Mouse (Mus musculus) gonadal fat pad, adult 2 months (tissue): Measurements from ENCODE around the gene Ppm1a. TPM values are rescaled to one million over a fixed set of nuclear protein-coding genes. Genes with fewer than 3 reads are reported as not detected.

Source experiments
- DNase-seq: peaks from one replicate; pipeline ENCODE4 v3.0.0-alpha.2; 2012; ENCODE audit warnings: low read depth
- polyA plus RNA-seq: library from polyadenylated mRNA; depleted of rRNA; stranded (reverse); fragments of >200 nt; gene quantifications from 2 replicates; pipeline ENCODE4 v1.2.3, GENCODE M21; 2012; rRNA removed

The Ppm1a gene
- polyA plus RNA-seq, 1 experiment, result 79.1 TPM

DNA sequence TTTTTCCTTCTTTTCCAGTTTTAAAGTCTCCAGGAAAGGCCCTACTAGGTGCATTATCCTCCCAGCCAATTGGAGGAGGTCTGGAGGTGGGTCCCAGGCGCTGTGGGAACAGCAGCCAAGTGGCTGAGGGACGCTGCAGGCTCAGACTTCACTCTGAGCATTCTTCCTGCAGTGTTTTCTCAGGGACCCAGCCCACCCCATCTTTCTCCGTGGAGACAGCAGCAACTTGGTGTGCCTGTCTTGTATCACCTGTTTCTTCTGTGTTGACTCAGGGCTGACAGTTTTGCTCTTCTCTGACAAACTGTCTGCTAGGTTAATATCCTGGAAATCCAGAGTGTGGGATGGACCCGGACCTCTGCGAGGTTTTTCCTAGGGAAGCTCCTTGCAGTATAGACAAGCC, 68.4 kb downstream of the Ppm1a start:
- DNase-seq, result no peak

DNA sequence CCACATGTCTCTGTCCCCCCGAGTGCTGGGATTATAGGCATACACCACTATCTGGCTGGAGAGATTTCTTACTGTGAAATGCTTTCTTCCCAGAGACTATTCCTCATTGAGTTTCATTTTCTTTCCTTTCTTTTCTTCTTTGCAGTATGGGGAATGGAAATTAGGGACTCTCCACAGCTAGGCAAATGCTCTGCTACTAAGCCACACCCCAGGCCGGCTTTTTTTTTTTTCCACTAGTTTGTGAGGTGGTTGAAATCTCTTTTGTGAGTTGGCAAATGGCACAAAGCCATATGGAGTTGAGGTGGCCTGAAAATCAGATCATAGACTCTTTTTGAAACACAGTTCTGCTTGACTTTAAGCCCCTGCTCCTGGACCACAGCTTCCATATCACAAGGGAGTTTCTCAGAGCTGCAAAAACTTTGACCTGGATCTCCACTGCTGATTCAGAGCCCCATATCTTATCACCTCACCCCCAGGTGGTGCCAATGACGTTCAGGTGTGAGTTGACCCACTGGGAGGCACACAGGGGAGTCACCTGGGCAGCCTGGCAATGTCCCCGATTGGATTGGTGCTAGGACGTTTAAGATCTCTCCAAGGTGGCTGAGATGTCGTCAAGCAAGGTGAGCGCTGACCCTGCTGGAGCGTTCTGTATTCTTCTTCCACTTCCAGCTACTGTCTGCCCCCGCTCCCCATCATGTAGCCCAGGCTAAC, 71.7 kb downstream of the Ppm1a start:
- DNase-seq, result no peak

DNA sequence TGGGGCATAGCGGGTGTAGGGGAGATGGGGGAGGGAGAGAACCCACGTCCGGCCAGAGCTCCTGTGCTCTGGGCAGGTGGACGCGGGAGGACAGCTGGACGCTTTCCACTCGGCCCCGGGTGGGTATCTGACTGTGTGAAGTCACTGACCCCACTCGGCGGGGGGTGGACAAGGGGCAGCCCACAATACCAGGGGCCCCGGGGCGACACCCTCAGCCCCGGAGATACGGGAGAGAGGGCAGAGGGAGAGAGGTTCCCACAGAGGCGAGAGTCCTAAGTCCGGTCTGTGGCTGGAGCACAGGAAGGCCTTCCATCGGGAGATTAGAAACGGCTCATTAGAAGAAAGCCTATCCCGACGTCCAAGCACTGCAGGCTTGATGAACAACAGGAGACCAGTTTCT, 72.5 kb downstream of the Ppm1a start:
- DNase-seq, result no peak

GRCm38 (mm10) chr12:72830317-72830716, 73.1 kb downstream of the Ppm1a start:
- no peak for DNase-seq

DNA sequence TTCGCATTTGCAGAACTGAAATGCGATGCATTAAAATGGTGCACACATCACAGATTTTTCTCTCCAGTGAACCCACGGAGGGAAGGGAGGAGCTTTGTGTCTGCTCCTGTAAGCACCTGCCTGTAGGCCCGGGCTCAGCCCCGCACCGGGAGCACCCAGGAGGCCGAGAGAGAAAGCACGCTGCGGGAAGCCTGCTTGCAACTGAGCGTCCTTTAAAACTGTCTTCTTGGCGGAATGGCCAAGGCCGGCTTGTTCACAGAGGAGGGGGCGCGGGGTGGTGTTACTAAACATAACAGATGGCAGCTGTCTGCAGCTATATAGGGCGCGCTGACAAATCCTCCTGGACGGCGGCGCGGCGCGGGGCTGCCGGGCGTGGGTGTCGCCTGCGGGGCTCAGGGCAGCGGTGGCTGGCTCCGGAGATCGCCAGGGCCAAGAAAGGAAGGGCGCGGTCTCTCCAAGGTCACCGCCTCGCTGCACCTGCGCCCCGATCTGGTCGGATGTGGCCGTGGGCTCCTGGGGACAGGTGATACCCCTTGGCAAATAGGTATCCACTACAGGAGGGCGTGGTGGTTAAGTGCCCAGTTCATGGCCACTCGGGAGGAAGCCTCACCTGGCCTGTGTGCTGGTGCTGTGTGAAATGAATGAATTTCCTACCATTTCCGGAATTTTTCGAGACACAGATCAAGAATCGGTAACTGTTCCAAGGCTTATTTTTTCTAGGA, 74.6 kb downstream of the Ppm1a start:
- no peak for DNase-seq

GRCm38 (mm10) chr12:72834773-72835517, 77.7 kb downstream of the Ppm1a start:
- DNase-seq, result no peak

DNA sequence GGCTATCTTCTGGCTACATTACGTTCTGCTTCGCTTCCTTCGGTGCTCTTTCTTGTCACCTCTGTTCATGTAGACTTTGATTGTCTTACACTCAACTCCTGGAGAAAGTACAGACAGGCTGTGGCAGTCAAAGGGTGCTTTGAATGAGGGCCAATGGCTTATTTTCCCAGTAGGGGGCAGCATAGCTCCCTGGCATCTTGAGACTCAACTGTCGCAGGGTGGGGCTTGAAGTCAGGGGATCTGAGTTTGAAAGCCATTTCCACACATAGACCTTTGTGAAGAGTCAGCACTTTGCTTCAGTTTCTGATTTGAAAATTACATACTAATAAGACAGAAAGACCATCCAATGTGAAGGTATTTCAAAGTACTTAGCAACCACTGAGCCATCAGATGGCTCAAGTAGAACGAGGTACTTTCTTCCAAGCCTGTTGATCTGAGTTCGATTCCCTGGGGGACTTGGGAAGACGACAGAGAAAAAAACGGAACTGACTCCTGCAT, 78.3 kb downstream of the Ppm1a start:
- no peak for DNase-seq

DNA sequence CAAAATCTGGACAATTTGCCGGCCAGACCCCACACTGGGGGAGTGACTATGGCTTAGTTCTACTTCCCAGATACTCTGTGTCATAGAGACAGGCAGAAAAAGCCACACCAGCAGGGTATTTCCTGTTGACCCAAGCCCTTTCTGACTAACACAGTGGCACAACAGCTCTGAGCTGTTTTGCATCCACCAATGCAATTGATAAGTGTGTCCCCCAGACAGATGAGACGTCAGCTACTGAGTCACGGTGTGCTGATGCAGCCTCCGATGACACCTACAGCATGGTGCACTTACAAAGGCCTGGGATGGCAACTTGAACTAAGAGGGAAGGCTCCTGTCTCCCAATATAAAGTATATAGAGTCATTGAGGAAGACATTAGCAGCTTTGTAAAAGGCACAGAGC, 80.0 kb downstream of the Ppm1a start:
- no peak for DNase-seq

GRCm38 (mm10) chr12:72841500-72841899, 84.2 kb downstream of the Ppm1a start:
- DNase-seq, result no peak

DNA sequence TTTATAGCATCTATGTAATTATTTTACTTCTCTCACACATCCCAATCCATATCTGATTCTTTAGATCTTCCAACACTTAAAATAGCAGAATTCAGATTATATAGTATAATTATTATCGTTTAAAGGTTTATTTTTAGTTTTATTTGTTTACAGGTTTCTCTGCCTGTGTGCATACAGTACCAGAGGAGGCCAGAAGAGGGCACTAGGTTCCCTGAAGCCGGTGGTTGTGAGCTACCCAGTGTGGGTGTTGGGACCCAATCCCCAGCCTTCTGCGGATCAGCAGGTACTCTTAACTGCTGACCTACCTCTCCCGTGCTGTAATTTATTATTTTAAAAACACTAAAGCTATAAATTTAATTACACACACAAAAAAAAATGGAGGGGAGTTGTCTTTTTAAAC, 85.9 kb downstream of the Ppm1a start:
- no peak for DNase-seq

DNA sequence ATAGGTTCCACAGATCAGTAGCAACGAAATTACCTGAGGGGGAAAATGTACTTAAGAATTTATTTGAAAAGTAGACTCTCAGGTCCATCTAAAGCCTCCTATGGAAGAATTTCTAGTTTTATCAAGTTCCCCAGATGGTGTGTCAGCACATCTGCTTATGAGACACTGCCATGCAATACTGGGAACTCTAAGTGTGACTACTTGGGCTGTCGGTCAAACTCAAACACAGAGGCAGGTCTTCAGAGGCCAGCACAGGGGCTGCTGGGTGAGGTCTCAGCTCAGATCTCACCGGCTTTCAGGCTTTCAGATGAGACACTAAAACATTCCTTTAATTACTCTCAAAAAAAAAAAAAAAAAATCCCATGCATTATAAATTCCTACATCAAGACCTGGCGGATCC, 86.3 kb downstream of the Ppm1a start:
- DNase-seq, result no peak

DNA sequence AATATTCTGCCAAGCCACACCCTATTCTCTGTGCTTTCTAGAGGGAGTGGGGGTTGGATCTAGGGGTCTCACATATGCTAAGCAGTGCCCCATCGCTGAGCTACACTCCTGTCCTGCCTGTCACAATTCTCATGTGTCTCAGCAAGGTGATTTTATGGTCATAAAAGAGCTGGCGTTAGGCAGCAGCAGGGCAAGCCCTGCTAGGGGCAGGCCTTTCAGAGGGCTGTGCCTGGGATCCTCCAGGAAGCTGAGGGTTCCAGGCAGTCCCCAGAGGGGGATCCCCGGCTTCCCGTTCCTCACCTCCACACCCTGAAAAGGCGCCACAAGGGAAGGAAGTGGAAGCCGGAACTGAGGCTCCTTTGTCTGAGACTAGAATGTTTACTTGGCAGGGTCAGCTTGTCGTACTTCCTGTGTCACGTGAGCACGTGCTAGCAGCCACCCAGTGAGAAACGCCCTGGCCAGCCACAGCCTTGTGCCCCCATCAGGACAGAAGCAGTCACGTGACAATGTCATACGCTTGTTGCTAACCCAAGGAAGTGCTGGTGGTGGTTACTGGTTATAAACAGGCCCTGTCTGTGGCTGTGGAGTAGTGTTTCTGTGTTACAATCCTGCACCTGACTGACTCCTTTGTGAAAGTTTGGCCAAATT, 86.8 kb downstream of the Ppm1a start:
- no peak for DNase-seq

GRCm38 (mm10) chr12:72845946-72846345, 88.7 kb downstream of the Ppm1a start:
- no peak for DNase-seq

GRCm38 (mm10) chr12:72847725-72848124, 90.5 kb downstream of the Ppm1a start:
- DNase-seq, result no peak

Other genes starting within 250 kb of the Ppm1a start
- gene Pcnx4, start 221.1 kb upstream of the Ppm1a start, polyA plus RNA-seq, result 5.1 and 5.3 TPM in 2 replicates
- gene Gm4756, start 107.8 kb upstream of the Ppm1a start, polyA plus RNA-seq, result 0.15 TPM in 1 of 2 replicates, not detected in the other
- 70.8 and 83.7 TPM in 2 replicates for gene Dhrs7, start 92.5 kb upstream of the Ppm1a start, polyA plus RNA-seq
- gene Six6, start 182.4 kb downstream of the Ppm1a start, polyA plus RNA-seq, result not detected in 2 replicates
- 0.09 TPM in 1 of 2 replicates, not detected in the other for gene 4930447C04Rik, start 183.3 kb downstream of the Ppm1a start, polyA plus RNA-seq